Mouse (Mus musculus) cortical plate, adult 2 months (tissue): ENCODE data around the gene Rasa3. TPM values are rescaled to one million over a fixed set of nuclear protein-coding genes. Genes with fewer than 3 reads are reported as not detected.

Experiments
- H3K27ac ChIP-seq: fragments of 200-500 bp; 2 replicates; pipeline ENCODE4 v1.5.1; 2012; ENCODE audit warnings: low read length, control low read depth, inconsistent platforms; ENCODE audit not compliant: insufficient read depth
- H3K4me1 ChIP-seq: fragments of 200-500 bp; 2 replicates; pipeline ENCODE4 v1.6.1; 2011; ENCODE audit warnings: low read length; ENCODE audit not compliant: control insufficient read depth, insufficient read depth
- H3K4me3 ChIP-seq: fragments of 200-500 bp; 2 replicates; pipeline ENCODE4 v1.5.1; 2011; ENCODE audit warnings: mild to moderate bottlenecking, low read length, control low read depth; ENCODE audit not compliant: insufficient read depth
- CTCF ChIP-seq: fragments of 200-500 bp; IDR thresholded peaks from 2 replicates; pipeline ENCODE4 v1.5.1; 2011; ENCODE audit warnings: mild to moderate bottlenecking, control low read depth, low read length; ENCODE audit not compliant: insufficient read depth; ENCODE audit errors: extremely low read depth
- POLR2A ChIP-seq: fragments of 200-500 bp; IDR thresholded peaks from 2 replicates; pipeline ENCODE4 v1.6.1; 2011; ENCODE audit warnings: mild to moderate bottlenecking, low read length, control low read depth; ENCODE audit not compliant: insufficient read depth; ENCODE audit errors: extremely low read depth
- polyA plus RNA-seq: library from polyadenylated mRNA; depleted of rRNA; stranded (reverse); fragments of >200 nt; gene quantifications from 2 replicates; pipeline ENCODE4 v1.2.3, GENCODE M21; 2012

Rasa3 gene
- polyA plus RNA-seq, 1 experiment, result 52.4 TPM

- Histone ChIP-seq H3K4me1 (no peaks in the 10 kb centered on the region), H3K27ac (no peak overlapping the region), H3K4me3 (no peak overlapping the region)
- TF ChIP-seq POLR2A (no peak), CTCF (no peak)
Measured at GRCm38 (mm10) chr8:13687101-13687717, 9.8 kb upstream of the Rasa3 start.

GRCm38 (mm10) chr8:13686426-13686825, 9.0 kb upstream of the Rasa3 start:
- TF ChIP-seq CTCF, result no peak
- no peak for TF ChIP-seq POLR2A
- H3K27ac ChIP-seq, result no peak overlapping the region
- no peak overlapping the region for H3K4me3 ChIP-seq
- H3K4me1 ChIP-seq, result no peaks in the 10 kb centered on the region

DNA sequence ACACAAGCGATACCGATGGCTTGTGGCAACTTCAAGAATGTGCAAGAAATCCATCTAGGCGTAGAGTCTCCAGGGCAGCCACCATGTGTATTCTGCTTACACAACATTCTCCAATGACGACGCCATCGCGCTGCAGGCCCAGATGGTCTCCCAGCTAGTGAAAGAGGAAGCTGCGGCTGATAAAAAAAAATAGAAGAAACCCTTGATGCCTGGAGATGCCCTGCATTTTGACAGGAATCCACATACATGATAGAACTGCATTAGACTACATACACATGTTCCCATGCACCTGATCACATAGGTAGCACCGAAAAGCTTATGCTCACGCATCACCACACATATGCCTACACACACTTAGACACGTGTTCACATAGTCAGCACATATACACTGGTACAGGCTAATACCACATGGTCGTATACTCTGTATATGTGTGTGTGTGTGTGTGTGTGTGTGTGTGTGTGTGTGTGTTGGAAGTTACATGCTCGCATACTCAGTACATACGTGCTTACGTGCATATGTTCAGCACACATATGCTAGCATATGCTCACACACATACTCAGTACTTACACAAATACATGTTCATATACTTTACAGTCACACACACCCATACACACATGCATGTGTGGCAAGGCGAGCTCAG, 8.4 kb upstream of the Rasa3 start:
- Histone ChIP-seq H3K4me3 (no peak overlapping the region), H3K27ac (no peak overlapping the region), H3K4me1 (no peaks in the 10 kb centered on the region)
- TF ChIP-seq CTCF, result no peak
- no peak for TF ChIP-seq POLR2A

DNA sequence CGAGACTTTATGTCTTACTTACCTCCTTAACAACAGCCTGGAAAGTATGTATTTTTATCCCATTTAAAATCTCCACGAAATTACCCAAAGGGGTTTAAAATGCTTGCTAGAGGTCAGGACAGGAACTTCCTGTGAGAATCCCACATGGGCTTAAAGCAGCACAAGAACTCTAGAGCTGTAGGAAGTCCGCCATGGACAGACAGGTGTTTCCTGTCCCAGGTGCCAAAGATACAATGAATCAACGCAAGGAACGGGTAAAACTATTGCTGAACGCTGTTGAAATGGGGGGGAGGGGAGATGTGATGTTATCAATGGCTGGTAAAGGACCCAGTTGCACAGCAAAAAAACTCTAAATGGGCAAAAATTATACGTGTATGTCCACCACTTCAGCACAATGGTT, 6.7 kb upstream of the Rasa3 start:
- H3K4me1 ChIP-seq, result no peaks in the 10 kb centered on the region
- no peak overlapping the region for H3K27ac ChIP-seq
- no peak overlapping the region for H3K4me3 ChIP-seq
- TF ChIP-seq CTCF (no peak), POLR2A (no peak)

GRCm38 (mm10) chr8:13678182-13678581, 779 bp upstream of the Rasa3 start:
- Histone ChIP-seq H3K27ac (no peak overlapping the region), H3K4me3 (no peak overlapping the region; the same call in 1 of the 2 replicates)

DNA sequence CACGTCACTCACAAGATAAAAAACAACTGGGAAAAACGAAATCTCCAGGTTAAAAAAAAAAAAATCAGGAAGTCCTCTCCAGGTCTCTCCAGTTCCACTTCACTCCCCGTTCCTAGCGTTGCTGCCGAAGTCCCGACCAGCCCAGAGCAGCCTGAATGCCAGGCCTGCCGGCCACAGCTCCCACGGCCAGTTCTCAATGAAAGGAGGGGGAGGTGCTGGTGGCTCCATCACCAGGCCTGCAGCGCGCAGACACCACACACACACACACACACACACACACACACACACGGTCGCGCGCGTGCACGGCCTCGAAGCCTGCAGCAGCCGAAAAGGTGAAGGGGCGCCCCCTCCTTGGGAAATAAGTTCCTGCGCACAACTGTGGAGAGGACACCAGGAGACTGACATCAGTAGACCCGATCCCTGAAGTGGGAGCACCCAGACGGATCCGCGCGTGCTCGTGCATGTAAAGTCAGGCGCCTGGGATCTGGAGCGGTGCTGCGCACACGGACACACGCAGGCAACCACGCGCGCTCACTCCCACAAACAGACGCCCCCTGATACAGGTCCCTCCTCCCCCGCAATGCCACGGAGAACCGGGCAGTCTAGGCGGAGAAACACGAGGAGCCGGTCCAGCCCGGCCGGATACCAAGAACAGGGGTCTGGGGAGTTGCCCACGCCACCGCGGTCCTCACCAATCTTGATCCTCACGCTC, 546 bp downstream of the Rasa3 start:
- no peak for TF ChIP-seq POLR2A
- peak overlapping the region; percentile 92 for H3K27ac ChIP-seq
- H3K4me3 ChIP-seq, result peak overlapping the region; percentile 87

More at GRCm38 (mm10) chr8:13678182-13678581, 779 bp upstream of the Rasa3 start:
- H3K4me1 ChIP-seq, result 0 out of 2 replicates have a peak, but pooled peaks cover 2% of the 10 kb centered on the region
- no peak for TF ChIP-seq CTCF
- no peak for TF ChIP-seq POLR2A

DNA sequence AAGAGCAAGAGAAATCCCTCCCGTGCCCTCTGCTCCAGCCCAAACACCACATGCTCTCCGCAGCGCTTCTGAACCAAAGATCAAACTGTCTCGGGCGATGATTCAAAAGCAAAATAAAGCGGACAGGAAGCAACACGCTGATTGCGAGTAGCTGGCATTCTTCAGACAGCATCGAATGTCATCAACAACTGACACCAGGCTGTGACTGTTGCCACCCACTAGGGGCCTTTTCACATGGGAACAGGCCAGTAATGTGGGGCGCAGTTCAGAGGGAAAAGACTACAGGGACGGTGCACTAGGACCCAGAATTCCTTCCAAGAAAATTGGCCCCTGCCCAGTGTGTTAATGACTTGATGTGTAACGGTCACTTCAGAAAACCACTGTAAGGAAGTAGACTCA, 1.1 kb downstream of the Rasa3 start:
- Histone ChIP-seq H3K27ac (peak overlapping the region; percentile 92), H3K4me3 (peak overlapping the region; percentile 87), H3K4me1 (peaks cover 3% of the 10 kb centered on the region; the same call in 1 of the 2 replicates)
- TF ChIP-seq CTCF (no peak), POLR2A (0 out of 2 replicates have a peak, but pooled peaks have one; percentile 8)

More for the DNA sequence above, 546 bp downstream of the Rasa3 start:
- H3K4me1 ChIP-seq, result 0 out of 2 replicates have a peak, but pooled peaks cover 2% of the 10 kb centered on the region

DNA sequence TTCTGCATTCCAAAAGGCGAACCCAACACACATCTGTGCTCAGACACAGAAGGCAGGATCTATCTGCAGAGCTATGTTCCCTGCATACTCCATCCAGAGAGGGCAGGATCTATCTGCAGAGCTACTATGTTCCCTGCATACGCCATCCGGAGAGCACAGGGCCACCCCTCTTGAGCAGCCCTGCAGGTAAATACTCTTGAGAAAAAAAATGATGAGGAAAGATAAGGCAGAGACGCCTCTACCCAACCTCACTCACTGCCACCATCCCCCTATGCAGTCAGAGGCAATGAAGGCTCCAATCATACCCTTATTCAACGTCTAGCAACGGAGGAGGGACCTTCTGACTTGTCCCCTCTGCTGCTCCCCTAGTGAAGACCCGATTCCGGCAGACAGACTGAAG, 1.9 kb downstream of the Rasa3 start:
- H3K4me3 ChIP-seq, result peak overlapping the region; percentile 87
- H3K27ac ChIP-seq, result peak overlapping the region; percentile 92
- TF ChIP-seq CTCF (no peak), POLR2A (no peak)
- H3K4me1 ChIP-seq, result peaks cover 5% of the 10 kb centered on the region; the same call in 1 of the 2 replicates

- peaks cover 5% of the 10 kb centered on the region; the same call in 1 of the 2 replicates for H3K4me1 ChIP-seq
- H3K4me3 ChIP-seq, result peak overlapping the region; percentile 87
- TF ChIP-seq POLR2A (no peak), CTCF (no peak)
- peak overlapping the region; percentile 92 for H3K27ac ChIP-seq
Measured at GRCm38 (mm10) chr8:13675121-13675520, 2.3 kb downstream of the Rasa3 start.
